Mouse (Mus musculus): Measurements from ENCODE around the gene Sirt7.

DNA sequence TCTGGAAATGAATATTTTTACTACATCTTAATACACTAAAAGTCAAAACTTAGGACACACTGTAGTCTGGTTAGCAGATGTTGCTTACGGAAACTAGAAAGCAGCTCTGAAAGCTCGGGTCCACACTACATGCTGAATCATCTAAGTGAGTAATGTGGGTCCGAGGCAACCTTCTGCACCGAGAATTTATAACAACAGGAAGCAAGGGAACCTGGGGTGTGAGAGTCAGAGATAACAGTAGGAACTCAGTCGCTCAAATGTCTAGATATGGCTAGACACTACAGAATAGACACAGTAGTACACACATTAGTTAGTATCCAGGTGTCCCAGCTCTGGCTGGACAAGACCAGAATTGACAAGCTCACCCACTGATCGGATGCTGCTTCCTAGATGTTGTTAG lies 36.5 kb downstream of the Sirt7 start:
- TF ChIP-seq POLR2A (IDR thresholded peaks at IDR 0.05; ENCODE audit: low read depth, low read length) (no peak), CTCF (conservative IDR thresholded peaks at IDR 0.05; ENCODE audit: insufficient read depth, insufficient read length, low read depth, low read length) (no peak)

Data from kidney, adult 2 months (tissue).